Mouse (Mus musculus) bone marrow, adult 2 months (tissue): ENCODE measurements around the gene Slc26a3. TPM values are rescaled to one million over a fixed set of nuclear protein-coding genes. Genes with fewer than 3 reads are reported as not detected.

Source experiments
- H3K27ac ChIP-seq: fragments of 200-500 bp; 2 replicates; pipeline ENCODE4 v1.5.1; 2012; ENCODE audit warnings: low read depth, mild to moderate bottlenecking, control low read depth, inconsistent platforms, low read length; ENCODE audit not compliant: control insufficient read depth, poor library complexity, insufficient read depth
- H3K4me1 ChIP-seq: fragments of 200-500 bp; 2 replicates; pipeline ENCODE4 v1.6.1; 2011; ENCODE audit warnings: low read length; ENCODE audit not compliant: control insufficient read depth, insufficient read depth
- H3K4me3 ChIP-seq: fragments of 200-500 bp; replicated peaks from 2 replicates; pipeline ENCODE3; 2011; ENCODE audit warnings: mild to moderate bottlenecking, low read depth, low read length, control low read depth; ENCODE audit not compliant: control insufficient read depth
- CTCF ChIP-seq: fragments of 200-500 bp; IDR thresholded peaks from 2 replicates; pipeline ENCODE4 v1.5.1; 2011; ENCODE audit warnings: low read length, control low read depth; ENCODE audit not compliant: control insufficient read depth, insufficient read depth
- POLR2A ChIP-seq: fragments of 200-500 bp; IDR thresholded peaks from 2 replicates; pipeline ENCODE4 v1.6.1; 2011; ENCODE audit warnings: low read depth, mild to moderate bottlenecking, control low read depth, low read length, borderline replicate concordance; ENCODE audit not compliant: control insufficient read depth
- WGBS: fragments of 180-500 bp; shearing (Covaris S2); methylation state at CpG from one replicate; pipeline ENCODE4 v1.1.7; 2018; 5-methylcytosine and 5-hydroxymethylcytosine counted together
- polyA plus RNA-seq: library from polyadenylated mRNA; stranded (reverse); fragments of >200 nt; gene quantifications from 2 replicates; pipeline ENCODE4 v1.2.4, GENCODE M21; 2011; ENCODE audit warnings: low replicate concordance; ENCODE audit not compliant: missing spikeins, insufficient read depth, insufficient read length

Slc26a3 gene
- polyA plus RNA-seq, 1 experiment: 6.1 TPM

- Histone ChIP-seq H3K4me1 (peaks cover 2% of the 10 kb centered on the region; the same call in 1 of the 2 replicates), H3K4me3 (no peak overlapping the region), H3K27ac (no peak overlapping the region)
- 32% methylated on average over 9 of the region's 9 CpGs for WGBS
- TF ChIP-seq CTCF (peak; percentile 76), POLR2A (no peak)
Observed at GRCm38 (mm10) chr12:31374603-31375282, 15.9 kb upstream of the Slc26a3 start.

GRCm38 (mm10) chr12:31375283-31375615 is 15.4 kb upstream of the Slc26a3 start:
- WGBS: 70% methylated on average over 4 of the region's 4 CpGs
- H3K4me1 ChIP-seq: peaks cover 2% of the 10 kb centered on the region; the same call in 1 of the 2 replicates
- TF ChIP-seq POLR2A: no peak
- TF ChIP-seq CTCF: no peak
- no peak overlapping the region for H3K27ac ChIP-seq
- no peak overlapping the region for H3K4me3 ChIP-seq

GRCm38 (mm10) chr12:31376326-31376950 is 14.2 kb upstream of the Slc26a3 start:
- H3K4me1 ChIP-seq: peaks cover 2% of the 10 kb centered on the region; the same call in 1 of the 2 replicates
- WGBS: 17% methylated on average over 13 of the region's 13 CpGs
- no peak overlapping the region for H3K4me3 ChIP-seq
- TF ChIP-seq POLR2A (no peak), CTCF (no peak)
- H3K27ac ChIP-seq: no peak overlapping the region

- H3K4me3 ChIP-seq: no peak overlapping the region
- TF ChIP-seq CTCF: no peak
- no peak for TF ChIP-seq POLR2A
- peaks cover 2% of the 10 kb centered on the region; the same call in 1 of the 2 replicates for H3K4me1 ChIP-seq
- H3K27ac ChIP-seq: no peak overlapping the region
- WGBS: 71% methylated on average over 11 of the region's 11 CpGs
Observed at GRCm38 (mm10) chr12:31377241-31377640, 13.4 kb upstream of the Slc26a3 start.

GRCm38 (mm10) chr12:31380878-31381277 is 9.8 kb upstream of the Slc26a3 start:
- TF ChIP-seq POLR2A (no peak), CTCF (no peak)
- Histone ChIP-seq H3K27ac (no peak overlapping the region), H3K4me3 (no peak overlapping the region), H3K4me1 (no peaks in the 10 kb centered on the region)
- WGBS: 20% methylated on average over 2 of the region's 2 CpGs

- WGBS: 70% methylated on average over 2 of the region's 2 CpGs
- no peaks in the 10 kb centered on the region for H3K4me1 ChIP-seq
- no peak overlapping the region for H3K27ac ChIP-seq
- H3K4me3 ChIP-seq: no peak overlapping the region
- TF ChIP-seq POLR2A (no peak), CTCF (no peak)
Observed at GRCm38 (mm10) chr12:31382451-31382850, 8.2 kb upstream of the Slc26a3 start.

GRCm38 (mm10) chr12:31387303-31387702 is 3.4 kb upstream of the Slc26a3 start:
- H3K4me3 ChIP-seq: no peak overlapping the region
- no peak overlapping the region for H3K27ac ChIP-seq
- no peaks in the 10 kb centered on the region; the same call in 1 of the 2 replicates for H3K4me1 ChIP-seq
- TF ChIP-seq CTCF: no peak
- TF ChIP-seq POLR2A: no peak
- WGBS: 72% methylated on average over 3 of the region's 3 CpGs

GRCm38 (mm10) chr12:31391696-31392095 is 1.0 kb downstream of the Slc26a3 start:
- no peaks in the 10 kb centered on the region; the same call in 1 of the 2 replicates for H3K4me1 ChIP-seq
- TF ChIP-seq CTCF (no peak), POLR2A (no peak)
- no peak overlapping the region for H3K4me3 ChIP-seq
- H3K27ac ChIP-seq: no peak overlapping the region
- WGBS: 77% methylated on average over 12 of the region's 12 CpGs
